Mouse (Mus musculus): Measurements from ENCODE around the gene Rnf168.
"Not testable (repeated sequence)": the region's sequence is repeated elsewhere in the genome, so short reads cannot be mapped to it uniquely, and the experiment has no call there.

Rnf168 gene

DNA sequence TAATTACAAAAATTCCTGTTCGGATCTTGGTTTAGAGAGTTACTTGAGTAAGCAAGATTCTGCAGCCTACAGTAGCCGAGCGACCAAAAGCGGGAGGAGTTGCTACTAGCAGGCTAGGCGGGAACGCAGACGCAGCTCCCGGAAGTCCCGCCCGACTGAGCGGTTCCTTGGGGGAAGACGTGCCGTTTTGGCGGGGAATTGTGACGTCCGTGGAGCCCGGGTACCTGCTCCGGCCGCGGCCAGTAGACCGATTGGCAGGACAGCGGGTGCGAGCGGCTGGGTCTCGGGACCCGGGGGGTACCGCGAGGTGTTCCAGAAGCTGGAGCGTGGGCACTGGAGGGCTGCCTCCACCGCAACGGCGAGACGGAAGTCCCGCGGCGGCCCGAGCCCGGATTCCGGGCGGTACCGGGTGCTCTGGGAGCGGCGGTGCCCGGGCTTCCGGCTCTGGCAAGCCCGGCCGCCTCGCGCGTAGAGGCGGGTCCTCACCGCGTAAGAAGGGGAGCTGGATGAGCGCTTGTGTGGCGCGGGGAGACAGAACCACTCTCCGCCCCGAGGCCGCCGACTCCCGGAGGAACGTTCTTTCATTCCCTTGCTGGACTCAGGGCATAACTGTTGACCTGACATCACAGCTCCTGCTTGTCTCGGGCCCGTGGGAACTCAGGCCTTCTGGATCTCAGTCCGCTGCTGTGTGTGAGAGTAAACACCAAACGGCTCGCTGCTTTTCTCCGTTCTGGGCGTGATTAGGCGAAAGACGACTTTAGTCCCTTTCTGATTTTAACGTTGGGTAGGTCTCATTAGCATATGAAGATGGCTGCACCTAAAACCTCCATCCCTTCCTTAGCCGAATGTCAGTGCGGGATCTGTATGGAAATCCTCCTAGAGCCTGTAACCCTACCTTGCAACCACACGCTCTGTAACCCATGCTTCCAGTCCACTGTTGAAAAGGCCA, at the start of gene Rnf168:
Rnf168 (plus strand) TSS at position 152 of the 949 bp plus-strand sequence.
- DNase-seq, result peak; percentile 91

GRCm38 (mm10) chr16:32232050-32232449, 45.2 kb upstream of the Rnf168 start:
- DNase-seq, result not testable (repeated sequence)

- DNase-seq, result no peak
Observed at GRCm38 (mm10) chr16:32237930-32238680, 39.2 kb upstream of the Rnf168 start.

- DNase-seq, result no peak
Observed at GRCm38 (mm10) chr16:32239428-32240312, 37.6 kb upstream of the Rnf168 start.

GRCm38 (mm10) chr16:32243901-32244300, 33.4 kb upstream of the Rnf168 start:
- no peak for DNase-seq

GRCm38 (mm10) chr16:32246351-32246791, 30.9 kb upstream of the Rnf168 start:
- DNase-seq, result peak; percentile 70

- DNase-seq, result peak; percentile 99
Observed at GRCm38 (mm10) chr16:32246952-32247370, 30.3 kb upstream of the Rnf168 start, which contains the start of the genes Fbxo45 and Wdr53. Gene Fbxo45 (minus strand): TSS chr16:32247158. Gene Wdr53 (plus strand): TSS chr16:32247227.

DNA sequence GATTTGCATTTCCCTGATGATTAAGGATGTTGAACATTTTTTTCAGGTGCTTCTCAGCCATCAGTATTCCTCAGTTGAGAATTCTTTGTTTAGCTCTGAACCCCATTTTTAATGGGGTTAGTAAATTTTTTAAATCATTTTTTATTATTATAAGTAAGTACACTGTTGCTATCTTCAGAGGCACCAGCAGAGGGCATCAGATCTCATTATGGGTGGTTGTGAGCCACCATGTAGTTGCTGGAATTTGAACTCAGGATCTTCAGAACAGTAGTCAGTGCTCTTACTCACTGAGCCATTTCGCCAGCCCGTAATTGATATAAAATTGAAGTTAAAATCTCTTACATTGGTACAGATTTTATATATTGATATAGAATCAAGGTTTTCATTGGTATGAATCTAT, 13.0 kb upstream of the Rnf168 start:
- DNase-seq, result not testable (repeated sequence)

GRCm38 (mm10) chr16:32271291-32271690, 6.0 kb upstream of the Rnf168 start, which contains the start of gene Smco1:
Gene Smco1 (plus strand): TSS chr16:32271468.
- no peak for DNase-seq

GRCm38 (mm10) chr16:32273338-32273737, 3.9 kb upstream of the Rnf168 start:
- no peak for DNase-seq

DNA sequence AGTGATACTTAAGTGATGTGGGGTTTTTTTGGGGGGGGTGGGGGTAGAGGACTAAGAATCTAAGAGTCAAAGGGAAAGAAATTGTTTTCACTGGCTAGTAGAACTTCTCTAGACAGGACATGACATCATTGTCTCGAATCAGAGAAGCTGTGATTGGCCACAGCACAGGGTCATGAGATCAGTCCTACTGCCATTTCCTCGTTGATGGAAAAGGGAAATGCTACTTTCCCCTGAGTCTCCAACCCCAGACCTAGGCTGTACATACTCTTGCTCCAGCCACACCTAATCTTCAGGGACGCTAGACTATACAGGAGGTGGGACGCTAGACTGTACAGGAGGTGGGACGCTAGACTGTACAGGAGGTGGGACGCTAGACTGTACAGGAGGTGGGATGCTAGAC, 2.2 kb upstream of the Rnf168 start:
- DNase-seq, result no peak

- no peak for DNase-seq
Observed at GRCm38 (mm10) chr16:32275830-32276229, 1.4 kb upstream of the Rnf168 start.

GRCm38 (mm10) chr16:32278396-32278795, 1.1 kb downstream of the Rnf168 start:
- no peak for DNase-seq

GRCm38 (mm10) chr16:32280211-32280610, 3.0 kb downstream of the Rnf168 start:
- no peak for DNase-seq

GRCm38 (mm10) chr16:32282608-32283007, 5.3 kb downstream of the Rnf168 start:
- no peak for DNase-seq

DNA sequence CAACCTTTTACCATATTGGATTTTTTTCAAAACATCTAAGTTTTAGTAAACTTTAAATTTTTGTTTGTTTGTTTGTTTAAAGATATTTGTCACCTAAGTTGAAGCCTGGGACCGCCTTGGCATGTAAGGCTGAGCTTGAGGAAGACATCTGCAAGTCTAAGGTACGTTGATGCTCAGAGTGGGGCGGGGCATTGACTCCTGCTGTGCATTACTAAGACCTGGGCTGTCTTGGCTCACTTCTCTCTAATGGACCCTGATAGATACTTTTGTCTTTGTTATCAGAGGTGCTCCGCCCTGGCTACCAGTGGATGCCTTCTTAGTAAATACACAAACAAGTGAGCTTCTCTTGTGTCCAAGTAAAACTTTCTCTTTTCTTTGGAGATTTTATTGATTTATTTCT, 14.6 kb downstream of the Rnf168 start:
- DNase-seq, result no peak

- DNase-seq, result not testable (repeated sequence)
Observed at GRCm38 (mm10) chr16:32299617-32300016, 22.4 kb downstream of the Rnf168 start.

DNA sequence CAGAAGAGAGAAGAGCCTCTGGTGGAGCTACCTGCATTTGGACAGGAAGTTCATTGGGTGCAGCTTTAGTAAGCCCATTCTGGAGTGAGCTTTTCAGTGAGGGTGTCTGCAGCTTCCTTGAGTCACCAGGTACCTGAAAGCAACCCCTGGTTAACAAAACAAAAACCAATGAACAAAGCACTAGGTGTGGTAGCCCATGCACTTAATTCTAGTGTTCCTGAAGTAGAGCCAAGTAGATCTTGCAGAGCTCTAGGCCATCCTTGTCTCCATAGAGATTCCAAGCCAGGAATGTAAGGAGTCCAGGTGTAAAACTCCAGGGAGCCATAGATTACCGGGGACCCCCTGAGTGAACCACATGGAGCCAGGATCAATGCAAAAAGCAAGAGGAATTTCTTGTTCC, 25.8 kb downstream of the Rnf168 start:
- DNase-seq, result no peak

DNA sequence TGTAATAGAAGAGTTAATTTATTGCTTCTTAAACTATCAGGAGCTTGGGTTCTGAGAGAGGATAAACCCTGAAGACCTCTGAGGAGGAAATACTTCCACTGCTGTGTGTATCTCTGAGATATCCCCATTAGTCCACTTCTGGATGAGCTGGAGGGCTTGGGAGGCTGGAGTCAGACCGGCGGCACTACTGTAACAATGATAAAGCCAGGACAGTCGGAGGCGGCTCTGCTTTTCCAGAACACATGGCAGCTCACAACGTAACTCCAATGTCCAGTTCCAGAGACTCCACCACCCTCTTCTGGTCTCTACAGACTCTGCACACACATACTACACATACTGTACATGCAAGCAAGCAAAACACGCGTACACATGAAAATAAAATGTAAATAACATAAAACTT, 26.6 kb downstream of the Rnf168 start:
- no peak for DNase-seq

GRCm38 (mm10) chr16:32311970-32312369, 34.7 kb downstream of the Rnf168 start:
- DNase-seq, result no peak

GRCm38 (mm10) chr16:32312386-32312785, 35.1 kb downstream of the Rnf168 start:
- DNase-seq, result no peak

DNA sequence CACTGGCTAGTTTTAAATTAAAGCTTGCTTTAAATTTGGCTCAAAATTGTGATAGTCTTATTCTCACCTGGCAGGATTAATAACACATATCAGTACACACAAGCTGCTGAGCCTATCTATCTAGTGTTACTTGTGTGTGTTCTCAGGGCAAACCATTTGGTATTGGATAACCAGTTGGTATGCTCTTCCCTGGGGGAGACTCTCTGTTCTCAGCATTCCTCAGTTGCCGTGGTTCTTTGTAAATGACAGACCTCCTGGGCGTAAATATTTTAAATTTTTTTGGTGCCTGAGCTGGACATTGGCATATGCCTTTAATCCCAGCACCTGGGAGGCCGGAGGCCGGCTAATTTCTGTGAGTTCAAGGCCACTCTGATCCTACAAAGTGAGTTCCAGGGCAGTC, 35.6 kb downstream of the Rnf168 start:
- DNase-seq, result no peak
